Mouse (Mus musculus) kidney, adult 2 months (tissue): Measurements from ENCODE around the gene Sec16b. TPM values are rescaled to one million over a fixed set of nuclear protein-coding genes. Genes with fewer than 3 reads are reported as not detected.

ENCODE experiments used
- DNase-seq: peaks from one replicate; pipeline ENCODE4 v3.0.0; 2021
- H3K27ac ChIP-seq: fragments of 200-500 bp; 2 replicates; pipeline ENCODE4 v1.5.1; 2012; ENCODE audit warnings: low read depth, low read length, control low read depth, inconsistent platforms; ENCODE audit not compliant: insufficient read depth
- H3K27me3 ChIP-seq: fragments of 200-500 bp; replicated peaks from 2 replicates; pipeline ENCODE4 v1.6.1; 2012; ENCODE audit warnings: mild to moderate bottlenecking, moderate library complexity, low read length, inconsistent platforms; ENCODE audit not compliant: control insufficient read depth, insufficient read depth
- H3K36me3 ChIP-seq: fragments of 200-500 bp; 2 replicates; pipeline ENCODE4 v1.6.1; 2012; ENCODE audit warnings: mild to moderate bottlenecking, moderate library complexity, low read length, inconsistent platforms; ENCODE audit not compliant: control insufficient read depth, insufficient read depth
- H3K4me1 ChIP-seq: fragments of 200-500 bp; 2 replicates; pipeline ENCODE4 v1.6.1; 2011; ENCODE audit warnings: low read length; ENCODE audit not compliant: control insufficient read depth, insufficient read depth
- H3K4me3 ChIP-seq: fragments of 200-500 bp; 2 replicates; pipeline ENCODE4 v1.5.1; 2011; ENCODE audit warnings: mild to moderate bottlenecking, low read depth, low read length, control low read depth; ENCODE audit not compliant: insufficient read depth
- CTCF ChIP-seq: fragments of 200-500 bp; conservative IDR thresholded peaks from 2 replicates; pipeline ENCODE4 v1.5.1; 2011; ENCODE audit warnings: low read depth, mild to moderate bottlenecking, control low read depth, low read length, moderate library complexity, mixed read lengths; ENCODE audit not compliant: insufficient read depth, insufficient read length
- POLR2A ChIP-seq: fragments of 200-500 bp; IDR thresholded peaks from one replicate; pipeline ENCODE4 v1.6.1; 2011; ENCODE audit warnings: low read depth, low read length, control low read depth
- WGBS: fragments of 180-500 bp; shearing (Covaris S2); methylation state at CpG from one replicate; pipeline ENCODE4 v1.1.7; 2018; 5-methylcytosine and 5-hydroxymethylcytosine counted together
- polyA plus RNA-seq: library from polyadenylated mRNA; depleted of rRNA; stranded (reverse); fragments of >200 nt; gene quantifications from 2 replicates; pipeline ENCODE4 v1.2.3, GENCODE M21; 2012

Sec16b gene
- polyA plus RNA-seq, 1 experiment = 2.4 TPM

DNA sequence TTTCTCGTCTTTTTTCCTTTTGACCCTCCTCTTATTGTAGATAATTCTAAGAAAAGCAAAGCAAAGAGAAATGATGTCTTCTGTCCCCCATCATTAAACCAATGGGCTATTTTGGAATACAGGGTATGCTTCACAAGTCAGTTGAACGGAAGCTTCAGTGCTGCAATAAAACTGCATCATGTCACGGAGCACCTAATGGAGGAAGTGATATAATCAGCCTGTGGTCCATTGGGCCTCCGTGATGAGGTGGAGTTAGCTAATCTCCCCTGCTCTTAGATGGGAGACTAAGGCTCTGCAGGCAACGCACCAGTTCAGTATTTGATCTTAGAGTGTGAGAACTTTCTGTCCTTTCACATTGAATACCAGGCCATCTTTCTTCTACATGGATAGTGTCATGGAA lies 41.1 kb downstream of the Sec16b start:
- no peaks in the 10 kb centered on the region for H3K4me1 ChIP-seq
- no peak for DNase-seq
- TF ChIP-seq CTCF (no peak), POLR2A (no peak)
- H3K4me3 ChIP-seq = no peak overlapping the region
- no peaks in the 10 kb centered on the region for H3K27me3 ChIP-seq
- H3K27ac ChIP-seq = no peak overlapping the region
- WGBS = 75% methylated on average over 5 of the region's 5 CpGs
- no peaks in the 10 kb centered on the region for H3K36me3 ChIP-seq

DNA sequence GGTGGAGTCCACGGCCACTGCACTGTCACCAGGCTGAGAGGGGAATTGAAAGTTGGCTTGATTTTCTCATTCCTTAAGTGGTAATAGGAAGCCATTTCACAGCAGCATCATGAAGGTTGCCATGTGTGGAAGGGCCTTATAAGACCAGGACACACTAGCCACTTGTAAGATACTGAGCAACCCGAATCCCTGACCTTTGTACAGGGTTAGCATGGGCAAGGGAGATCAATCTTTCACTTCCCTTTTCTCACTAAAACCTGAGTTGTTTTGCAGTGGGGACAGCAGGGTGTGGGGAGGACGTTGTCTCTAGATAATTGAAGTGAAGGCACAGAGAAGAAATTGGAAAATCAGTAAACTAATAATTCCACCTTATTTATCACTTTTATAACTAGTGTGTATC lies 43.2 kb downstream of the Sec16b start:
- Histone ChIP-seq H3K36me3 (no peaks in the 10 kb centered on the region), H3K4me3 (no peak overlapping the region), H3K27ac (no peak overlapping the region), H3K27me3 (no peaks in the 10 kb centered on the region), H3K4me1 (no peaks in the 10 kb centered on the region)
- 49% methylated on average over 3 of the region's 3 CpGs for WGBS
- TF ChIP-seq POLR2A = no peak
- TF ChIP-seq CTCF = no peak
- no peak for DNase-seq

GRCm38 (mm10) chr1:157552749-157553451 lies 46.4 kb downstream of the Sec16b start:
- Histone ChIP-seq H3K27ac (no peak overlapping the region), H3K36me3 (no peaks in the 10 kb centered on the region), H3K4me3 (no peak overlapping the region), H3K4me1 (no peaks in the 10 kb centered on the region), H3K27me3 (no peaks in the 10 kb centered on the region)
- DNase-seq = peak; percentile 60
- TF ChIP-seq CTCF (peak; percentile 92), POLR2A (no peak)
- WGBS = 63% methylated on average over 7 of the region's 7 CpGs

DNA sequence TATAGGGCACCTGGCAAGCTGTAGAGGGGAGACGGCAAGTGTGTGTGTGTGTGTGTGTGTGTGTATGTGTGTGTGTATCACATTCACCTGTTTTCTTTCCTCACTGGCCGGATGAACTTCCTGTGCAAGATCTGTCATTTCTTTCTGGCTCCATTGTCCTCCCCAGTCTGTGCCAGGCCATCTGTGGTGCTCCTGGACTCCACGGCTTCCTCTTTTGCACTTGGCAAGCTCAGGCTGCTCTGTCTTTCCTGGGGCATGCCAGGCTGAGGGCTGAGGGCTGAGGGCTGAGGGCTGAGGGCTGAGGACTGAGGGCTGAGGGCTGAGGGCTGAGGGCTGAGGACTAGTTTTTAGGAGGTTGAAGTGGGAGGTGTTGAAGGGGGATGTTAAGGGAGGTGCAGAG lies 47.6 kb downstream of the Sec16b start:
- H3K36me3 ChIP-seq = no peaks in the 10 kb centered on the region
- WGBS = 48% methylated on average over 3 of the region's 3 CpGs
- TF ChIP-seq POLR2A = no peak
- no peak for TF ChIP-seq CTCF
- H3K27ac ChIP-seq = no peak overlapping the region
- no peaks in the 10 kb centered on the region for H3K4me1 ChIP-seq
- no peaks in the 10 kb centered on the region for H3K27me3 ChIP-seq
- DNase-seq = no peak
- no peak overlapping the region for H3K4me3 ChIP-seq

GRCm38 (mm10) chr1:157554686-157555530 lies 48.4 kb downstream of the Sec16b start:
- TF ChIP-seq POLR2A (no peak), CTCF (no peak)
- Histone ChIP-seq H3K36me3 (no peaks in the 10 kb centered on the region), H3K4me1 (no peaks in the 10 kb centered on the region), H3K27ac (no peak overlapping the region), H3K4me3 (no peak overlapping the region), H3K27me3 (no peaks in the 10 kb centered on the region)
- WGBS = 31% methylated on average over 27 of the region's 27 CpGs
- DNase-seq = no peak

DNA sequence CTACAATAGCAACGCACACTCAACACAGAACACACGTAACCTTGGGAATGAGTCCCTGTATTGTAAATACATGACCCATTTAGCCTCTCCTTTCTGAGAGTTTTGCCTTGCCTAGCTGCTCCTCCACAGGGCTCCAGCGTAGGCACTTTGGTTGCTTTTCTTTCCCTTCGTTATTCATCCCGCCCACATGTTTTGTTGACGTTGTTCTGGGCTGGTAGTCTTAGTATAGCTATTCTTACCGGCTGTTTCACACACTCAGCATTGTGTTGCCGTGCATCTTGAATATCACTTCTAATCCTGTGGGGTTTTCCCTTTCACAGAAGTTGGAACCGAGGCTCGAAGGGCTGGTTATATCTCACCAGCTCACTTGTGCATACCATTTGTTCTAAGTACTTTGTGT lies 49.2 kb downstream of the Sec16b start:
- TF ChIP-seq POLR2A = no peak
- no peak for TF ChIP-seq CTCF
- H3K4me3 ChIP-seq = no peak overlapping the region
- H3K36me3 ChIP-seq = no peaks in the 10 kb centered on the region
- no peaks in the 10 kb centered on the region for H3K4me1 ChIP-seq
- no peak for DNase-seq
- H3K27me3 ChIP-seq = no peaks in the 10 kb centered on the region
- WGBS = 70% methylated on average over 10 of the region's 10 CpGs
- no peak overlapping the region for H3K27ac ChIP-seq

DNA sequence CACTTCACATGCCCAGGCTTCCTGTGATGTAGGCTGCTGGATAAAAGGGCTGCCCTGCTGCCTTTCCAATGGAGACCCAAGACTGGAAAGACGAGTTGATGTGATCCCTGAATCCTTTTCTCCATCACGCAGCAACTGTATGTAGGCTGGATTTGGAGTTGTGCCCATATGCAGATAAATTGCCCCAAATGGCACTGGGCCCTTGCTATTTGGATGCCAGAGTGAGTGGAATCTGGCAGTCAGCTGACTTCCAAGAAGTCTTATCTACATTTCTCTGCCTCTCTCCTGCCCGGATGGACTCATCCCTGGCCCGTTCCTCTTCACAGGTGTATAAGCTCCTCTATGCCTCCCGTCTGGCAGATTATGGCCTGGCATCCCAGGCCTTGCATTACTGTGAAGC lies 49.9 kb downstream of the Sec16b start:
- H3K27ac ChIP-seq = no peak overlapping the region
- 76% methylated on average over 5 of the region's 5 CpGs for WGBS
- H3K4me1 ChIP-seq = no peaks in the 10 kb centered on the region
- no peak for DNase-seq
- H3K27me3 ChIP-seq = no peaks in the 10 kb centered on the region
- H3K4me3 ChIP-seq = no peak overlapping the region
- H3K36me3 ChIP-seq = no peaks in the 10 kb centered on the region
- TF ChIP-seq CTCF (no peak), POLR2A (no peak)
